Mouse (Mus musculus) cortical plate, adult 2 months (tissue): Measurements from ENCODE around the gene Gm14325. TPM values are rescaled to one million over a fixed set of nuclear protein-coding genes. Genes with fewer than 3 reads are reported as not detected.
"Not testable (repeated sequence)": the region's sequence is repeated elsewhere in the genome, so short reads cannot be mapped to it uniquely, and the experiment has no call there.

ENCODE experiments used
- H3K27ac ChIP-seq: fragments of 200-500 bp; 2 replicates; pipeline ENCODE4 v1.5.1; 2012; ENCODE audit warnings: low read length, control low read depth, inconsistent platforms; ENCODE audit not compliant: insufficient read depth
- H3K4me1 ChIP-seq: fragments of 200-500 bp; 2 replicates; pipeline ENCODE4 v1.6.1; 2011; ENCODE audit warnings: low read length; ENCODE audit not compliant: control insufficient read depth, insufficient read depth
- H3K4me3 ChIP-seq: fragments of 200-500 bp; 2 replicates; pipeline ENCODE4 v1.5.1; 2011; ENCODE audit warnings: mild to moderate bottlenecking, low read length, control low read depth; ENCODE audit not compliant: insufficient read depth
- polyA plus RNA-seq: library from polyadenylated mRNA; depleted of rRNA; stranded (reverse); fragments of >200 nt; gene quantifications from 2 replicates; pipeline ENCODE4 v1.2.3, GENCODE M21; 2012; rRNA removed

The Gm14325 gene
- 48.2 and 51.0 TPM in 2 replicates for polyA plus RNA-seq

GRCm38 (mm10) chr2:177839901-177840663 is at the start of gene Gm14325:
Gene Gm14325, minus strand, starts transcription at chr2:177840336.
- not testable (repeated sequence) for H3K27ac ChIP-seq, H3K4me1 ChIP-seq
- H3K4me3 ChIP-seq: peak within 1 kb of the TSS; percentile 50

GRCm38 (mm10) chr2:177887743-177888142 is 47.6 kb upstream of the Gm14325 start:
- H3K4me3 ChIP-seq, H3K4me1 ChIP-seq, H3K27ac ChIP-seq: not testable (repeated sequence)

GRCm38 (mm10) chr2:177862254-177862653 is 22.1 kb upstream of the Gm14325 start:
- H3K4me1 ChIP-seq, H3K4me3 ChIP-seq, H3K27ac ChIP-seq: not testable (repeated sequence)

GRCm38 (mm10) chr2:177843666-177844065 is 3.5 kb upstream of the Gm14325 start:
- H3K4me1 ChIP-seq, H3K4me3 ChIP-seq, H3K27ac ChIP-seq: not testable (repeated sequence)

- not testable (repeated sequence) for H3K4me3 ChIP-seq, H3K4me1 ChIP-seq, H3K27ac ChIP-seq
These were observed 3.4 kb downstream of the Gm14325 start for GRCm38 (mm10) chr2:177836756-177837155.

GRCm38 (mm10) chr2:177835733-177836536 is 4.2 kb downstream of the Gm14325 start:
- not testable (repeated sequence) for H3K4me1 ChIP-seq, H3K27ac ChIP-seq, H3K4me3 ChIP-seq

- H3K4me3 ChIP-seq, H3K27ac ChIP-seq, H3K4me1 ChIP-seq: not testable (repeated sequence)
These were observed 18.2 kb downstream of the Gm14325 start for GRCm38 (mm10) chr2:177821952-177822351.

GRCm38 (mm10) chr2:177806170-177806569 is 34.0 kb downstream of the Gm14325 start:
- not testable (repeated sequence) for H3K4me3 ChIP-seq, H3K27ac ChIP-seq, H3K4me1 ChIP-seq

GRCm38 (mm10) chr2:177787351-177787750 is 52.8 kb downstream of the Gm14325 start:
- H3K4me3 ChIP-seq, H3K4me1 ChIP-seq, H3K27ac ChIP-seq: not testable (repeated sequence)

Other genes starting within 250 kb of the Gm14325 start
- 13.3 and 17.3 TPM in 2 replicates for gene Gm14322, start 81.0 kb downstream of the Gm14325 start, polyA plus RNA-seq
- 3.1 and 3.2 TPM in 2 replicates for gene Gm14327, start 56.8 kb upstream of the Gm14325 start, polyA plus RNA-seq
- 1.3 and 1.5 TPM in 2 replicates for gene Zfp972, start 85.3 kb upstream of the Gm14325 start, polyA plus RNA-seq
- gene Gm14326, start 117.0 kb upstream of the Gm14325 start, polyA plus RNA-seq: 22.0 and 22.6 TPM in 2 replicates
- gene Zfp971, start 182.9 kb upstream of the Gm14325 start, polyA plus RNA-seq: 10.4 and 11.6 TPM in 2 replicates
- 15.7 and 15.9 TPM in 2 replicates for gene Zfp931, start 238.1 kb upstream of the Gm14325 start, polyA plus RNA-seq